Mouse (Mus musculus) kidney, adult 8-10 months (tissue): ENCODE results near the gene Gins1.

Experiments
- DNase-seq, 2 experiments: peaks; one replicate each; pipeline ENCODE4 v3.0.0; 2022

Gene Gins1

DNA sequence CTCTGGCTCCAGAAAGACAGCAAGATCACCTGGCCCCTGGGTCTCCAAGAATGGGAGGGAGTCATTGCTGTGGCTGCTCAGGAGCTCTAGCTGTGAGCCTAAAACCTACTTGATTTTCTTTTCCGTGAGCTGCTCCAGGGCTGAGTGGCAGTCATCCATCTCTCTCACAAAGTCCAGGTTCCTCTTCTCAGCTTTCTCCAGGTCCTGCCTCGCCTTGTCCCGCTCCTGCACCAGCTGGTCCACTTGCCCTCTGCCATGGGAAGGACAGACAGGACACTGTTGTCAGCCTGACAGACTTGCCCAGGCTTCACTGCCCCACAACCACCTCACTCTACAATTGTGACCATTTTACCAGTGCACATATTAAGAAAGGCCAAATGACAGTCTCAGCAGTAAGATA is 58.0 kb downstream of the Gins1 start:
- DNase-seq = no peak

DNA sequence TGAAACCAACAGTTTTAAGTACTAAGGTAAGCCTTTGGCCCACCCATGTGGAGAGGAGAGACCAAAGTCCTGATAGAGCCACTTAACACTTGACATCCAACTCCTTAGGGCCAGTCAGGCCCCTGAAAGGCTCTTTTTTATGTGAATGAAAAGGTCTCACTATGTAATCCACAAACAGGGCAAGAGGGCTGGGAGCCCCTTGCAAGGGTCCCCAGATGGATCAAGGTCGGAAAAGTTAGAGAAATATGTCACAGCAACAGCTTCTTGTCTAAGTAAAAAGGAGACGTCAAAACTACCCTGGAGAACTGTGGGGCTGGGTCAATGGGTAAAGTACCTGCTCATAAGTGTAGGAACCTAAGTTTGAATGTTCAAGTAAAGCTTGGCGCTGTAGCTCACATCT is 59.4 kb downstream of the Gins1 start:
- DNase-seq = no peak

DNA sequence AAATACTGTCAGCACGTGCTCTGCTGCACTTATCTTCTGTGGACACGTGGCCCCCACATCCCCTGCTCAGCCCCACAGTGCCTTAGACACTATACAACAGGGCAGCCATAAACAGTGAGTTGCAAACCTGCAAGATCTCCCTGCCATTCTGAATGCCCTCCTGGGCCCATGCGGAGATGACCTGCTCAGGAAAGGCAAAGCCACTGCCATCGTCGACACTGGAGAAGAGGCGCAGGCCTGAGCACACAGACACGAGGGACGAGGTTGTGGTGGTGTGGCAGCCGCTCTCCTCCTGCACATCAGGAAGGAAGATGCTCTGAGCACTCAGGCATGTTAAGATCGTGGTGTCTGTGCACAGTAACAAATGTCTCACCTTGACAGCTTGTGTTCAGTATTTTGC is 60.8 kb downstream of the Gins1 start:
- DNase-seq = no peak

DNA sequence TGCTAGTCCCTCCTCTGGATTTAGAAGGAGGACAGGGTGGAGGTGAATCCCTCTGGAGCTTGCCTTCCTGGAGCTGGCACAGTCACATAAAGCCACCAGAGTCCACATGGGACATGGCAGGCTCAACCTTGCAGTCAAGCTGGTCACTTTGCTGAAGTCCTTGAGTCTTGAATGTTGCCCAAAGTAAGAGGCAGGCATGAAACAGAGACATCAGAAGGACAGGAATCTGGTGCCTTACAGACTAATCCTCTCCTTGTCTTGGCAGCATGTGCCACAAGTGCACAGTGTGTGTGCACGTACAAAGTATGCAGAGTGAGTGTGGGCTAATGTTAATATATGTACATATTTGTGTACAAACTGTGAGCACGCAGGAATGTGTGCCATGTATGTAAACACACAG is 62.3 kb downstream of the Gins1 start:
- DNase-seq = no peak

- no peak for DNase-seq
Observed at GRCm38 (mm10) chr2:150969231-150969630, 64.0 kb downstream of the Gins1 start.

- DNase-seq = no peak
Observed at GRCm38 (mm10) chr2:150971856-150972255, 66.7 kb downstream of the Gins1 start.

- no peak for DNase-seq
Observed at GRCm38 (mm10) chr2:150972681-150973080, 67.5 kb downstream of the Gins1 start.

DNA sequence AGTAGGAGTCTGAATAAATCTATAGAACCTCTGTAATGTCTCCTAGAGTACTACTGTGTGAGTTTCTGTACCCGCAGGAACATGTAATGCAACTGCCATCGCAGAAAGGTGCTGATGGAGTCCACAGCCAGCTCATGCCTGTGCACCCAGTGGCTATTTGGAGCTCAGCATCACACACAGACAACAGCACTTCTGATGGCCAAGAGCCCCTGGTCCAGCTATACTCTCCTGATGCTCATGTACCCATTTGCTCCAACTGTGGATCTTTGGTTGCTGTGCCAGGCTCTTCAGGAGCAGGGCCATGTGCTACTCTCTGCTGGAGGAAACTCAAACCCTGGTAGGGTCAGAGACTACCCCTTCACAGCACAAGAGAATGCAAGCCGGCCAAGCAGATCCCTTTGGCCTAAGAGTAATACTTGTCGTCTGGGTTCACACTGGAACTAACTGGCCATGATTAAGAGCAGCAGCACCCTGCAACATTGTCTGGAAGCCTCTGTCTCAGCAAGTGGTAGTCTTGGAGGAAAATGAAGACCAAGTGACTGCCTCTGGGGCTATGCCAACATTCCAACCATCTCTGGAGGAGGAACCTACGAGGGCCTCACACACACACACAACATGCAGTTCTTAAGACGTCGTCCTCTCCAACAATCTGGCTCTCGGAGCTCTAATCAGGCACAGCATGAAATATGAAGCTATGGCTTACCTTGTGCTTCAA is 68.4 kb downstream of the Gins1 start:
- DNase-seq = no peak

- DNase-seq = no peak
Observed at GRCm38 (mm10) chr2:150976871-150977270, 71.7 kb downstream of the Gins1 start.

DNA sequence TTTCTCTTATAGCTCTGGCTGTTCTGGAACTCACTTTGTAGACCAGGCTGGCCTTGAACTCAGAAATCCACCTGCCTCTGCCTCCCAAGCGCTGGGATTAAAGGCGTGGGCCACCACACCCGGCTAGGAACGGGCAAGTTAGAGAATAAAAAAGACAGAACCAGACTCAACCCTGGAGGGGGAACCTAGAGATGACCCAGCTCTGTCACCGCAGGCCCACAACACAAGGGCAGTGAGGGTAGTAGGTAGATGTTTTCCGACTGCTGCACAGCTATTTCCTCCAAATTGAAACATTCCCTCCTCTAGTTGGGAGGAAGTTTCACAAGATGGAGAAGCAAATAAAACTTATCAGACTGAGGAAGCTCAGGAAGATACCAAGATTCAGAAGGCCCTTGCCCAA is 72.5 kb downstream of the Gins1 start:
- no peak for DNase-seq

- no peak for DNase-seq
Observed at GRCm38 (mm10) chr2:150978791-150979190, 73.6 kb downstream of the Gins1 start.

GRCm38 (mm10) chr2:150979861-150980620 is 74.8 kb downstream of the Gins1 start:
- no peak for DNase-seq
